ENCODE assay signal across 21 mouse cellular contexts in genomic region chr4:45689572-45689971, GRCm38 (mm10).
A peak's percentile ranks its signal among the peaks of the same experiment; 100 is the strongest.
DNase-seq lines count a peak whose midpoint lies in the region; ATAC-seq lines count a peak whose summit lies in the region.
"Had no signal": no experiment of that assay in that cellular context is flagged by ENCODE, and none has a peak within 500 bp of the region (broad histone marks: within the 10 kb centered on the region; RNA-seq: fewer than 3 reads in every experiment).

No protein-coding gene starts in this region.

- H3K27me3 ChIP-seq in neural tube, embryonic 12.5 days (replicated peaks): no peaks in the 10 kb centered on the region
- H3K27me3 ChIP-seq in hindbrain, embryonic 11.5 days (ENCODE audit: control insufficient read depth, insufficient read depth, low read length): no peaks in the 10 kb centered on the region
- no peaks in the 10 kb centered on the region for H3K27me3 ChIP-seq in midbrain, embryonic 11.5 days (ENCODE audit: control insufficient read depth, insufficient read depth, low read length)
- no peaks in the 10 kb centered on the region for H3K27me3 ChIP-seq in neural tube, embryonic 15.5 days (replicated peaks)
- H3K27me3 ChIP-seq: Patski had no signal

- H3K36me3 ChIP-seq in neural tube, embryonic 12.5 days: no peaks in the 10 kb centered on the region
- no peaks in the 10 kb centered on the region for H3K36me3 ChIP-seq in hindbrain, embryonic 11.5 days (ENCODE audit: control insufficient read depth, insufficient read depth, low read length)
- H3K36me3 ChIP-seq in midbrain, embryonic 11.5 days (ENCODE audit: control insufficient read depth, insufficient read depth, low read length): no peaks in the 10 kb centered on the region
- no peaks in the 10 kb centered on the region for H3K36me3 ChIP-seq in neural tube, embryonic 15.5 days
- H3K36me3 ChIP-seq: embryonic facial prominence, embryonic 15.5 days; heart, embryonic 10.5 days; limb, embryonic 15.5 days had no signal

- 26% methylated on average over 5 of the region's 5 CpGs for WGBS in neural tube, embryonic 12.5 days
- 33% methylated on average over 5 of the region's 5 CpGs for WGBS in hindbrain, embryonic 11.5 days
- 10% methylated on average over 5 of the region's 5 CpGs for WGBS in midbrain, embryonic 11.5 days
- WGBS in neural tube, embryonic 15.5 days: 28% methylated on average over 5 of the region's 5 CpGs

- H3K9me3 ChIP-seq in neural tube, embryonic 12.5 days: peaks cover 7% of the 10 kb centered on the region
- no peaks in the 10 kb centered on the region for H3K9me3 ChIP-seq in hindbrain, embryonic 11.5 days (ENCODE audit: control insufficient read depth, low read length)
- H3K9me3 ChIP-seq in midbrain, embryonic 11.5 days (ENCODE audit: control insufficient read depth, low read length): no peaks in the 10 kb centered on the region; the same call in 1 of the 2 replicates
- H3K9me3 ChIP-seq in neural tube, embryonic 15.5 days (replicated peaks): no peaks in the 10 kb centered on the region
- H3K9me3 ChIP-seq: embryonic facial prominence, embryonic 15.5 days; heart, embryonic 10.5 days; limb, embryonic 15.5 days had no signal

- no peak overlapping the region for H3K4me2 ChIP-seq in neural tube, embryonic 12.5 days (replicated peaks)
- no peak overlapping the region for H3K4me2 ChIP-seq in hindbrain, embryonic 11.5 days (replicated peaks; ENCODE audit: low read depth, low read length)
- H3K4me2 ChIP-seq in midbrain, embryonic 11.5 days: no peak overlapping the region
- no peak overlapping the region for H3K4me2 ChIP-seq in neural tube, embryonic 15.5 days
- H3K4me2 ChIP-seq: embryonic facial prominence, embryonic 15.5 days; limb, embryonic 15.5 days had no signal

- H3K27ac ChIP-seq in neural tube, embryonic 12.5 days: no peak overlapping the region
- no peak overlapping the region for H3K27ac ChIP-seq in hindbrain, embryonic 11.5 days (ENCODE audit: low read depth, low read length)
- H3K27ac ChIP-seq in midbrain, embryonic 11.5 days (ENCODE audit: low read depth, low read length): no peak overlapping the region
- 0 out of 2 replicates have a peak overlapping the region, but pooled peaks have one; percentile 1 for H3K27ac ChIP-seq in neural tube, embryonic 15.5 days (replicated peaks)
- H3K27ac ChIP-seq: embryonic facial prominence, embryonic 15.5 days; heart, embryonic 10.5 days; limb, embryonic 15.5 days; stomach, postnatal 0 days had no signal

- no peak for DNase-seq in neural tube, embryonic 10.5 days (ENCODE audit: extremely low spot score, low spot score)
- DNase-seq in hindbrain, embryonic 11.5 days (ENCODE audit: low spot score): peak; percentile 11
- peak; percentile 84 for DNase-seq in midbrain, embryonic 11.5 days (ENCODE audit: low spot score, missing footprints)
- no peak for DNase-seq in gastrocnemius, adult 18-20 months (ENCODE audit: low spot score)
- DNase-seq in urinary bladder, postnatal 36 days (ENCODE audit: low spot score in 2 of 2): no peak
- DNase-seq in spleen, adult 12 weeks (ENCODE audit: low spot score): no peak
- DNase-seq: adrenal gland, postnatal 25 days; gastrocnemius, postnatal 14 days; heart, postnatal 4 days; kidney, adult 11 months; kidney, postnatal 14 days; liver, postnatal 0 days; thymus, postnatal 14 days had no signal

- H3K4me3 ChIP-seq in neural tube, embryonic 12.5 days: no peak overlapping the region
- H3K4me3 ChIP-seq in hindbrain, embryonic 11.5 days (ENCODE audit: low read depth, low read length): no peak overlapping the region
- no peak overlapping the region for H3K4me3 ChIP-seq in midbrain, embryonic 11.5 days (ENCODE audit: low read depth, low read length)
- H3K4me3 ChIP-seq in neural tube, embryonic 15.5 days (replicated peaks): no peak overlapping the region
- H3K4me3 ChIP-seq: embryonic facial prominence, embryonic 15.5 days; heart, embryonic 10.5 days; limb, embryonic 15.5 days had no signal

- ATAC-seq in neural tube, embryonic 12.5 days (ENCODE audit: low FRiP score, low read depth): no peak
- ATAC-seq in hindbrain, embryonic 11.5 days (ENCODE audit: low FRiP score): no peak
- ATAC-seq in midbrain, embryonic 11.5 days (ENCODE audit: low FRiP score): no peak
- ATAC-seq in neural tube, embryonic 15.5 days (ENCODE audit: low FRiP score): no peak
- ATAC-seq: activated CD4-positive, CD25-positive, alpha-beta regulatory T cell, adult 4 months; liver, postnatal 0 days; Patski had no signal

- H3K9ac ChIP-seq in neural tube, embryonic 12.5 days: 0 out of 2 replicates have a peak overlapping the region, but pooled peaks have one; percentile 22
- H3K9ac ChIP-seq in hindbrain, embryonic 11.5 days (ENCODE audit: low read depth, low read length): no peak overlapping the region
- peak overlapping the region; percentile 17; the same call in 1 of the 2 replicates for H3K9ac ChIP-seq in midbrain, embryonic 11.5 days (ENCODE audit: low read length)
- H3K9ac ChIP-seq in neural tube, embryonic 15.5 days (replicated peaks): no peak overlapping the region
- H3K9ac ChIP-seq: embryonic facial prominence, embryonic 15.5 days; limb, embryonic 15.5 days; liver, postnatal 0 days had no signal

- H3K4me1 ChIP-seq in neural tube, embryonic 12.5 days: peaks cover 8% of the 10 kb centered on the region; the same call in 1 of the 2 replicates
- 0 out of 2 replicates have a peak, but pooled peaks cover 3% of the 10 kb centered on the region for H3K4me1 ChIP-seq in hindbrain, embryonic 11.5 days (replicated peaks; ENCODE audit: control insufficient read depth, insufficient read depth, low read length)
- H3K4me1 ChIP-seq in midbrain, embryonic 11.5 days (ENCODE audit: control insufficient read depth, insufficient read depth, low read length): peaks cover 10% of the 10 kb centered on the region
- peaks cover 25% of the 10 kb centered on the region for H3K4me1 ChIP-seq in neural tube, embryonic 15.5 days
- H3K4me1 ChIP-seq: embryonic facial prominence, embryonic 15.5 days had no signal

Comparison
In these comparisons a context has a peak if more than half of its experiments do, and no peak if none do; other contexts are left out.
1. H3K9ac ChIP-seq: peak in neural tube, embryonic 12.5 days (single experiment) and midbrain, embryonic 11.5 days (single experiment); none in hindbrain, embryonic 11.5 days (single experiment) and neural tube, embryonic 15.5 days (single experiment).
2. DNase-seq: peak in hindbrain, embryonic 11.5 days (single experiment) and midbrain, embryonic 11.5 days (single experiment); none in neural tube, embryonic 10.5 days (single experiment), gastrocnemius, adult 18-20 months (single experiment), urinary bladder, postnatal 36 days (0 of 2) and spleen, adult 12 weeks (single experiment).